Mouse (Mus musculus): ENCODE measurements around the gene Sv2c.

Gene Sv2c

DNA sequence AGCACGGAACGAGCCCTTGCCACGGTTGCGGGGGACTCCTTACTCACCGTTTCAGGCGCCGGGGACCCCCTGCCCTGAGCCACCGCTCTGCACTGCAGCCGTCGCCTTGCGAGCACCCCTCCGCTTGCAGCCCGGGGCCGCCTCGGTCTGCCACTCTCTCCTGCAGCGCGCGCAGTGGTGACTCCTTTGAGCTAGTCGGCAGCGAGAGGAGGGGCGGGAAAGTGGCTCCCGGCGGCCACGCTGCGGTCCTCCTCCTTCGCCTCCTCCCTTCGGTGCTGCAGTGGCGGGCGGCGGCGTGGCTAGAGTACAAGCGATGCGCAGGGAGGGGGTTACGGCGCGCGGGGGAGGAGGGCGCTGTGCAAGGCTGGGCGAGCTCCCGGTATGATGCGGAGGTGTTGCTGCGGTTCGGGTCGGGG is at the start of gene Sv2c:
Gene Sv2c, minus strand, starts transcription at position 177 of the 416 bp plus-strand sequence.
- POLR2A ChIA-PET: interaction anchor here in 3 of 4 experiments (0.6 to 2.0 kb wide), 5 partner anchors 15 to 793 kb away, joined by 3 to 6 read pairs (median 5); no protein-coding TSS in a partner anchor

GRCm38 (mm10) chr13:96180671-96181161 is 48.3 kb upstream of the Sv2c start:
- CTCF ChIA-PET: no interaction called here
- POLR2A ChIA-PET: no interaction called here

More for the DNA sequence above, at the start of gene Sv2c:
- CTCF ChIA-PET: interaction anchor here in 1 of 4 experiments (0.6 kb wide), 2 partner anchors 187 to 911 kb away, joined by 3 to 4 read pairs; no protein-coding TSS in a partner anchor

DNA sequence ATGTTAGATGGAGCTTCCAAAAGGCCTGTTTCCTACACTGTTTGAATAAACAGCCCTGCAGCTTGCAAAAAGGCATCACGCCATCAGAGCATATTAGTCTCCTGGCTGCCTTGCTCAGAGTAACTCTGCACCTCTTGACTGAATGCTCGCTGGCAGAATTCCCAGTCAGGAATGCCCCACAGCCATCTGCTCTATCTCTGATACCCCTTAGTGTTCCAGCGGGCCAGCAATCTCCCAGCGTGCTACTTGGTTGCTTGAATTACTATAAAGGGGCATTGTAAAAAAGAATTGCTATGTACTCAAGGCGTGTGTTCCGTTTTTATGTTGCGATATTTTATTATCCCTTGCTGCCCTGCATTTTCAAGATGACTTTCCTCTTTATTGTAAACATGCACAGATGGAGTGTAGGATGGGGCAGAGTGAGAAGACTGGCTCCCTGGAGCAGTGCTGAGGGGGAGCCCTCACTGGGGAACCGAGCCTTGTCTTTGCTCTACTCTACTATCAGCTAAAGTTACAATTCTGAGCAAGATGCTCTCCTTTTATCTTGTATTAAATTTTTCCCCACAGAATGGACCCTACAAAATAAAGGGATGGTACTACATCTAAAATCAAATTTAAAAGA is 43.3 kb upstream of the Sv2c start:
- CTCF ChIA-PET: no interaction called here
- POLR2A ChIA-PET: interaction anchor here in 1 of 4 experiments (1.1 kb wide), 1 partner anchor 26 kb away, joined by 3 read pairs; no protein-coding TSS in a partner anchor

DNA sequence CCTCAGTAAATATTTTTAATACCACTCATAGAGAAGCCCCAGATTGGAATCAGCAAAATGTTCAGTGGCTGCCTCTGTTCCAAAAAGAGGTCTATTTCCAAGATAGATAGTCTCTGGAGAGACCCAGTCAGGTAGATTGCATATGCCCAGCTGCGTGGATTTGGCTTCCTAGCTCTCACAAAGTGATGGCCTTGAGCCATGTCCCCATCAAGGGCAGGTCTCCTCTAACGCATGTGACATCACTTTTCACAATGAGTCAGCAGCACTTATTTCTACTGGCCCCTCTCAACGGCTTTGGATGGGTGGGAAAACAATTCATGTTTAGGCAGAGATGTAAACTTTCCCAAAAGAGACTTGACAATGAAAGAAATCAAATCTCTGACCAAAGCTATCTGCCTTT is 41.3 kb upstream of the Sv2c start:
- POLR2A ChIA-PET: interaction anchor here in 1 of 4 experiments (0.6 to 2.3 kb wide), 2 partner anchors 9 to 177 kb away, joined by 4 to 6 read pairs; no protein-coding TSS in a partner anchor
- CTCF ChIA-PET: no interaction called here

- ChIA-PET POLR2A (interaction anchor here in 1 of 4 experiments (2.3 kb wide), 1 partner anchor 8 kb away, joined by 6 read pairs; no protein-coding TSS in a partner anchor), CTCF (interaction anchor here in 1 of 4 experiments (0.6 kb wide), 1 partner anchor 24 kb away, joined by 6 read pairs; no protein-coding TSS in a partner anchor)
These were observed 39.9 kb upstream of the Sv2c start for GRCm38 (mm10) chr13:96172290-96172689.

GRCm38 (mm10) chr13:96168991-96169665 is 36.8 kb upstream of the Sv2c start:
- CTCF ChIA-PET: no interaction called here
- POLR2A ChIA-PET: no interaction called here

DNA sequence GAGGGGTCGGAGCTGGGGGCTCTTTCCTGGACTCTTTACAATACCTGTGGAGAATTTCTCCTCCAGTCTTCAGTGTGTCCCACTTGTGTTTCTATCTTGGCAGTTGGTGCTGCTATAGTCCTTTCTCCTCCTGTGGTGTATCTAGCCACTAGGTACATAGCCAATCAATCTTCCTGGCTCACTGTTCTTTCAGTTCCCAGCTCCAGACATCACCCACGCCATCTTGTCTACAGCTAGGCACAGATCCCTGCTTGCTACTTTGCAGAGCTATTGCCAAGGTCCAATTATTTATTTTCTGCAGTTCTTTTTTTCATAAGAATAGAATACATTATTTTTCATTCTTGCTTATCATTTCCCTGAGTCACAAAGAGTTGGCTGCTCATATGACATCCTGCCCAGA is 34.2 kb upstream of the Sv2c start:
- ChIA-PET POLR2A (interaction anchor here in 1 of 4 experiments (0.7 kb wide), 1 partner anchor 13 kb away, joined by 3 read pairs; no protein-coding TSS in a partner anchor), CTCF (no interaction called here)

- CTCF ChIA-PET: no interaction called here
These were observed 1.2 kb upstream of the Sv2c start for GRCm38 (mm10) chr13:96133363-96134100.

GRCm38 (mm10) chr13:96132833-96133232 is 456 bp upstream of the Sv2c start:
- CTCF ChIA-PET: interaction anchor here in 1 of 4 experiments (0.6 kb wide), 2 partner anchors 187 to 911 kb away, joined by 3 to 4 read pairs; no protein-coding TSS in a partner anchor
- POLR2A ChIA-PET: interaction anchor here in 3 of 4 experiments (0.6 to 2.0 kb wide), 6 partner anchors 11 to 792 kb away, joined by 3 to 6 read pairs (median 4); no protein-coding TSS in a partner anchor

More at GRCm38 (mm10) chr13:96133363-96134100, 1.2 kb upstream of the Sv2c start:
- POLR2A ChIA-PET: interaction anchor here in 2 of 4 experiments (0.7 to 2.0 kb wide), 5 partner anchors 10 to 37 kb away, joined by 3 to 5 read pairs (median 4); no protein-coding TSS in a partner anchor

GRCm38 (mm10) chr13:96131911-96132310 is 466 bp downstream of the Sv2c start:
- ChIA-PET POLR2A (interaction anchor here in 1 of 4 experiments (0.7 kb wide), 1 partner anchor 206 kb away, joined by 3 read pairs; no protein-coding TSS in a partner anchor), CTCF (no interaction called here)

DNA sequence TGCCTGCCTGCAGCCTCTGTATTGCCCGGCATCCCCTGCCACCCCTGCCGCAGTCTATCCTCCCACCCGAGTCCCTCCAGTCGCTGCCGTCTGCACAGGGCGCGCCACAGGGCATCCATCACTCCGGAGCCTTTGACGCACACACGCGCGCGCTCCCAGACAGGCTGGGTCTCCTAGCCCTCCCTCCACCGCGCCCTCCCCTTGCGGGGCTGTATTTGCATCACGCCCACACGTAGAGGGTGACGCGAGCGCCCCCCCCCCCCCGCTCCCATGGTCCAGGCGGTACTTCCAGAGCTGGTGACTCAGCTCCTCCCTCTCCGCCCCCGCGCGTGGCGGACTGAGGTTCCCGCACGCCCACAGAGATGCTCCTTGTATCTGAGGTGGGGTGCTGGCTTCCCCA is 1.3 kb downstream of the Sv2c start:
- CTCF ChIA-PET: interaction anchor here in 1 of 4 experiments (0.6 kb wide), 1 partner anchor 719 kb away, joined by 3 read pairs; no protein-coding TSS in a partner anchor
- POLR2A ChIA-PET: interaction anchor here in 2 of 4 experiments (0.6 to 1.0 kb wide), 4 partner anchors 12 to 247 kb away, joined by 3 to 4 read pairs (median 3); no protein-coding TSS in a partner anchor

DNA sequence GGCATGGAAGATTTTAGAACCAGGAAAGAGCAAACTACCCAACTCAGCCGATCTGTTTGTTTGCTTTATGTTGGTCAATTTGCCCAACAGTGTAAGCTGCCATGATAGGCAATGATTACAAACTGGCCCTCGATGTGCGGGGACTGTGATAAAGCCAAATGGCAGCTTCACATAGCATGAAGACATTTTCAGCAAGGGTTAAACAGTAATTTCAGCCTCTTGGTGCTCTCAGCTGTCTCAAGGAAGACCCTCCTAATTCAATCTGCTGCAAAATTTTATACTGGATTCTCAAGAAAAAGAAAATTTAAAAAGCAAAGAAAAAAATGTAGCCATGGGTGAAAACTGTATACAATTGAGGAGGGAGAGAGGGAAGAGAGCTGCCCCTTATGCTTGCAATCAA is 3.3 kb downstream of the Sv2c start:
- POLR2A ChIA-PET: interaction anchor here in 1 of 4 experiments (0.9 kb wide), 1 partner anchor 11 kb away, joined by 3 read pairs; no protein-coding TSS in a partner anchor
- CTCF ChIA-PET: no interaction called here

DNA sequence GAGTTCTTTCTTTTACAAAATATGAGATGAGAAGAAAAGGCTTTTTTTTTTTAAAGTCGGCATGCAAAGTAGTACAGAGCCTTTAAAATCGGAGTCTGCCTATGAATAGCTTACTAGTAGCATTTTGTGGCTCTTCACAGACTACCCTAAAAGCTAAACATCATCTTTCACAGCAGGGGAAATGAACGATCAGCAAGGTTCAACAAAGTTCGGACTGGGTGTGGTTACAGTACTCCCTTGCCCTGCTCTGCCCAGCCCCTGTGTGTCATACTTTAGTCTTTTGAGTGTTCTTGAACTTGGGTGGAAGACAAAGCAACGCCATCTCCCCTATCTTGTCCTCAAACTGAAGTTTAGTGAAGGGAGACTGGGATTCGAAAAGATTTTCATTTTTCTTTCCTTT is 5.7 kb downstream of the Sv2c start:
- POLR2A ChIA-PET: interaction anchor here in 1 of 4 experiments (0.7 kb wide), 1 partner anchor 34 kb away, joined by 3 read pairs; no protein-coding TSS in a partner anchor
- CTCF ChIA-PET: no interaction called here

DNA sequence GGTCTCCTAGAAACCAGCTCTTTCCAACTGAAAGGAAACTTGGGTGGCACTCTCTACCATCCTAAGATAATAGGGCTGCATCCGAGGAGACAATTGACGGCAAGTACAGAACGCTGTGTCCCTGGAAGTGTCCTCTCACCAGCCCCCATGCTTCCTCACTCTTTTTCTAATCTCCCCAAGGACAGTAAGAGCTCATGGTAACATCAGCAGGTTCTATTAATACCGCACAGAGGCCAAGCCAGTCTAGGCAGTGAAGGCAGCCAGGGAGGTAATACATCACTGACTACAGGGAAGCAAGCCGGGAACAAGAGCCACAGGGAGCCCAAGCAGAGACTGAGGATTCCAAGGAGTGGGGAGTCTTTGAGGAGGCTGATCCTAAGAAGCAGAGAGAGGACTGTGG is 7.4 kb downstream of the Sv2c start:
- ChIA-PET CTCF (no interaction called here), POLR2A (no interaction called here)

DNA sequence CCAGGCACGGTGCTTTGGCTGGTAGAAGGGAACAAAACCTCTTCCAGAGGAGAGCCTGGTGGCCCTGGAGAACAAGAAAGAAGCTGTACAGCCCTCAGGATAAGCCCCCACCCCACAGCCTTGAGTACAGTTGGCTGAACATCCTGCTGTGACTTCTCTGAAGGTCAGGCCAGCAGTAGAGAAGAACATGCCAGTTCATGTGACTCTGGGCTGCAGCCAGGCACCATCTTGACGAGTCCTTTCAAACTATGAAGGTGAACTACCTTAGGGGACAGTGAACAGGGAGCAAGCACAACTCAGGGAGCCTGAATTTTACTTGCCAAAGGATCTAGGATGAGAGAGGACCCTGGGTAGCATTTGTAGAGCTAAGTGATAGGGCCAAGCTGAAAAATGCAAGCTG is 19.7 kb downstream of the Sv2c start:
- ChIA-PET POLR2A (interaction anchor here in 1 of 4 experiments (0.6 kb wide), 1 partner anchor 13 kb away, joined by 3 read pairs; no protein-coding TSS in a partner anchor), CTCF (interaction anchor here in 1 of 4 experiments (0.7 kb wide), 1 partner anchor 391 kb away, joined by 4 read pairs; no protein-coding TSS in a partner anchor)

GRCm38 (mm10) chr13:96110767-96111166 is 21.6 kb downstream of the Sv2c start:
- CTCF ChIA-PET: no interaction called here
- POLR2A ChIA-PET: no interaction called here

DNA sequence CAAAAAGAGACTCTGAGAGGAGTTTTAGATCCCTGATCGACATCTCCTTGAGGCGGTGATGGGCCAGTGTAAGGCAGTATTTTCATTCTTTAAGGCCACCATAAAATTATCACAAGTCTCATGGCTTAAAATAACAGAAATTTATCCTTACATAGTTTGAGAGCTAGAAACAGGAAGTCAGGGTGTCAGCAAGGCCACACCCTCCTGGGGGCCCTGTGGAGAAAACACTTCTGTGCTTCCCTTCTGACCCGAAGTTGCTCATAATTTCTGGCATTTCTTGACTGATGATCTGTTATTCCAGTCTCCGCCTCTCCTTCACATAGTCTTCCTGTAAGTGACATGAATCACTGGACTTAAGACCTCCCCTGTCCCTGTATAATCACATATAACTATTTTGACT is 26.0 kb downstream of the Sv2c start:
- POLR2A ChIA-PET: no interaction called here
- CTCF ChIA-PET: interaction anchor here in 1 of 4 experiments (0.6 kb wide), 1 partner anchor 206 kb away, joined by 3 read pairs; no protein-coding TSS in a partner anchor

DNA sequence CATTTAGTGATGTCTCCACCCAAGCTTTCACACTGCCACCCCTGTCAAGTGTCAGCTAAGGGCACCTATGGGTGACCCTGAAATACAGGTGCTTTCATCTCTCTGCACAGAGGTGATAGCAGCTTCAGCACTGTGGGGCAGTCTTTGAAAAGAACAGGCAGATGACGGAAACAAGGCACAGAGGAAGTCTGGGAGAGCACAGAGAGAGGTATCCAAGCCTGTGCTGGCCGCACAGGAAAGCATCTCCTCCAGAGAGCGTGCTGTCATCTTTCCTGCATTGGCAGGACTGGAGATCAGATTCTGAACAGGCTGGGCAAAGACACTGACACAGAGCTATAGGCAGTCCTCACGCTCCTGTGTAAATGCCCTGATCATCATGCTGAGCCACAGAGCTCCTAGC is 41.4 kb downstream of the Sv2c start:
- CTCF ChIA-PET: no interaction called here
- POLR2A ChIA-PET: no interaction called here

Measured in embryonic stem cell, embryonic (primary cell).